16 mouse cellular contexts compared by ENCODE assay signal in genomic region chr11:24301201-24301600, GRCm38 (mm10).
"Had no signal": no experiment of that assay in that cellular context is flagged by ENCODE, and none has a peak within 500 bp of the region (broad histone marks: within the 10 kb centered on the region; RNA-seq: fewer than 3 reads in every experiment).

No protein-coding gene starts in this region.

- H3K27me3 ChIP-seq: neural tube, embryonic 13.5 days; stomach, embryonic 15.5 days had no signal

- H3K27ac ChIP-seq: neural tube, embryonic 13.5 days; neural tube, embryonic 15.5 days; stomach, embryonic 15.5 days; stomach, postnatal 0 days had no signal

- H3K4me3 ChIP-seq: neural tube, embryonic 13.5 days; neural tube, embryonic 15.5 days; stomach, embryonic 15.5 days had no signal

- DNase-seq: retina, postnatal 1 day; right cerebral cortex, adult 18-20 months; right cerebral cortex, postnatal 14 days; right cerebral cortex, postnatal 25 days; right cerebral cortex, postnatal 4 days; spleen, adult 18-20 months; thymus, adult 18-20 months; thymus, adult 2 months; thymus, postnatal 14 days; thymus, postnatal 25 days; thymus, postnatal 36 days; thymus, postnatal 4 days had no signal

- H3K4me2 ChIP-seq: neural tube, embryonic 13.5 days; neural tube, embryonic 15.5 days; stomach, embryonic 15.5 days had no signal

- H3K9me3 ChIP-seq: neural tube, embryonic 13.5 days; neural tube, embryonic 15.5 days; stomach, embryonic 15.5 days had no signal

- H3K36me3 ChIP-seq: neural tube, embryonic 13.5 days; neural tube, embryonic 15.5 days; stomach, embryonic 15.5 days had no signal

- H3K9ac ChIP-seq: neural tube, embryonic 13.5 days; neural tube, embryonic 15.5 days; stomach, embryonic 15.5 days had no signal
